Mouse (Mus musculus): Measurements from ENCODE around the gene Eps8l1. TPM values are rescaled to one million over a fixed set of nuclear protein-coding genes. Genes with fewer than 3 reads are reported as not detected.

Gene Eps8l1
- polyA plus RNA-seq, 1 experiment, result 0.10 TPM

DNA sequence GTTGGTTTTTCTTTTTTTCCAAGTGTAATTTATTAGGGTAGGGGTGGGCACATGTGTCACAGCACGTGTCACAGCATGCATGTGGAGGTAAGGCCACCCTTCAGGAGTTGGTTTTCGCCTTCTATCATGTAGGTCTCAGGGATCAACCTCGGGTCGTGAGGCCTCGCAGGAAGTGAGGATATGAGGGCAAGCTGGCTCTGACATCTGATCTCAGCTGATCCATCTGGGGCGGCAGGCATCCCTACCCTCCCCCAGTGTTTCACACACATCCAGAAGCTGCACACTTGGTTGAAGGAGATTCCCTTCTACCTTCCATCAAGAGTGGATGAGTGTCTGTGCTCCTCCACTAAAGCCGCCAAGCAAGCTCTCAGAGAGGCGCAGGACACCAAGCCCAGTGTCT is 28.4 kb upstream of the Eps8l1 start:
- Histone ChIP-seq H3K27ac (ENCODE audit: control insufficient read depth, insufficient read depth, low read depth, low read length) (no peak overlapping the region), H3K4me3 (ENCODE audit: control insufficient read depth, low read depth, low read length) (no peak overlapping the region), H3K4me1 (ENCODE audit: control insufficient read depth, insufficient read depth, low read length) (no peaks in the 10 kb centered on the region), H3K27me3 (ENCODE audit: control insufficient read depth, insufficient read depth, low read length) (no peaks in the 10 kb centered on the region), H3K36me3 (ENCODE audit: control insufficient read depth, insufficient read depth, low read length) (no peaks in the 10 kb centered on the region)
- TF ChIP-seq POLR2A (IDR thresholded peaks at IDR 0.05; ENCODE audit: control insufficient read depth, low read depth, low read length) (no peak), CTCF (IDR thresholded peaks at IDR 0.05; ENCODE audit: control insufficient read depth, insufficient read depth, insufficient replicate concordance, low read depth, low read length) (no peak)

DNA sequence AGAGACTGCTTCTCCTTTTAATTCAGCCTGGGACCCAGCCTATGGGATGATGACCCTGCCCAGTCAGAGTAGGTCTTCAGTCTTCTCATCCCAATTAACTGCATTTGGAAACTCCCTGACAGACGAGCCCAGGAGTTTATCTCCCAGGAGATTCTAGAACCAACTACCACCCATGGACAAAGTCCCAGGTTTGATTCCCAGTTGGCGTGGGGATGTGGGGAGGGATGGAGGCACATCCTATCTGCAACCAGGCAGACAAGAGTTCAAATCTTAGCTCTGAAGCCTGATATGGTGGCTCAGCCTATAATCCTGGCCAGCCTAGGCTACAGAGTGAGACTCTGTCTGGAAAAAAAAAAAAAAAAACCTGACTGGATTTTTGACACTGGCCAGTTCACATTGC is 22.8 kb upstream of the Eps8l1 start:
- H3K4me1 ChIP-seq (ENCODE audit: control insufficient read depth, insufficient read depth, low read length), result no peaks in the 10 kb centered on the region
- H3K27ac ChIP-seq (ENCODE audit: control insufficient read depth, insufficient read depth, low read depth, low read length), result no peak overlapping the region
- H3K27me3 ChIP-seq (ENCODE audit: control insufficient read depth, insufficient read depth, low read length), result no peaks in the 10 kb centered on the region
- TF ChIP-seq POLR2A (IDR thresholded peaks at IDR 0.05; ENCODE audit: control insufficient read depth, low read depth, low read length) (no peak), CTCF (IDR thresholded peaks at IDR 0.05; ENCODE audit: control insufficient read depth, insufficient read depth, insufficient replicate concordance, low read depth, low read length) (no peak)
- no peaks in the 10 kb centered on the region for H3K36me3 ChIP-seq (ENCODE audit: control insufficient read depth, insufficient read depth, low read length)
- H3K4me3 ChIP-seq (ENCODE audit: control insufficient read depth, low read depth, low read length), result no peak overlapping the region

GRCm38 (mm10) chr7:4440549-4440948 is 19.9 kb upstream of the Eps8l1 start:
- no peak for TF ChIP-seq POLR2A (IDR thresholded peaks at IDR 0.05; ENCODE audit: control insufficient read depth, low read depth, low read length)
- Histone ChIP-seq H3K36me3 (ENCODE audit: control insufficient read depth, insufficient read depth, low read length) (no peaks in the 10 kb centered on the region), H3K27ac (ENCODE audit: control insufficient read depth, insufficient read depth, low read depth, low read length) (no peak overlapping the region)

DNA sequence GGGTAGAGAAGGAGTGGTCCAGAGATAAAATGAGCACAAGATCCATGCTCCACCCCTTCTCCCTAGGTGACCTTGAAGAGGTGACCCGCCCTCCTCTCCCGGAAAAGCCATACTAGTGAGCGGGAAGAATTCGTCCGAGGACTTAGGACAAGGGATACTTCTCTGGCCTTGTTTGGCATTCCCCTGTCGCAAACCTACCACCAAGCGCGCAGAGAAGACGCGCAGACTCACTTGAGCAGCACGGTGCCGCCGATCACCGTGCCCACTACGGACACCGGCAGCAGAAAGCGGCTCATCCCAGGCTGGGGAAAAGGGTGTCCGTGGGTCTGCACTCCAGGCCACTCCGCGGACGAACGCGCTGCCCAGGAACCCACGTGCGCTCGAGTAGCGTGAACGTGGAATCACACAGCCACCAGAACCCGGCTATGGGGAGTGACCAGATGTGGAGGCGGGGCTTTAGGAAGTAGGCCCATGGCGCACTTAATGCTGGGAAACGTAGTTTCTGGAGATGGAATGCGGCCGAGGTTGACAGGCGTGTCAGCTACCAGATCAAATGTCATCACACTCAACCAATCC is 15.2 kb upstream of the Eps8l1 start, which contains the start of gene Rdh13:
Gene Rdh13 (minus strand): TSS at position 434 of the 576 bp plus-strand sequence.
- Histone ChIP-seq H3K27me3 (ENCODE audit: control insufficient read depth, insufficient read depth, low read length) (no peaks in the 10 kb centered on the region), H3K4me3 (ENCODE audit: control insufficient read depth, low read depth, low read length) (peak within 1 kb of the TSS; percentile 93), H3K4me1 (ENCODE audit: control insufficient read depth, insufficient read depth, low read length) (peaks cover 3% of the 10 kb centered on the region), H3K36me3 (ENCODE audit: control insufficient read depth, insufficient read depth, low read length) (no peaks in the 10 kb centered on the region), H3K27ac (ENCODE audit: control insufficient read depth, insufficient read depth, low read depth, low read length) (peak within 1 kb of the TSS; percentile 81)
- no peak for TF ChIP-seq CTCF (IDR thresholded peaks at IDR 0.05; ENCODE audit: control insufficient read depth, insufficient read depth, insufficient replicate concordance, low read depth, low read length)
- no peak; the same call in 1 of the 2 replicates for TF ChIP-seq POLR2A (IDR thresholded peaks at IDR 0.05; ENCODE audit: control insufficient read depth, low read depth, low read length)

More at GRCm38 (mm10) chr7:4440549-4440948, 19.9 kb upstream of the Eps8l1 start:
- Histone ChIP-seq H3K4me3 (ENCODE audit: control insufficient read depth, low read depth, low read length) (no peak overlapping the region), H3K4me1 (ENCODE audit: control insufficient read depth, insufficient read depth, low read length) (peaks cover 3% of the 10 kb centered on the region; the same call in 1 of the 2 replicates), H3K27me3 (ENCODE audit: control insufficient read depth, insufficient read depth, low read length) (no peaks in the 10 kb centered on the region)

DNA sequence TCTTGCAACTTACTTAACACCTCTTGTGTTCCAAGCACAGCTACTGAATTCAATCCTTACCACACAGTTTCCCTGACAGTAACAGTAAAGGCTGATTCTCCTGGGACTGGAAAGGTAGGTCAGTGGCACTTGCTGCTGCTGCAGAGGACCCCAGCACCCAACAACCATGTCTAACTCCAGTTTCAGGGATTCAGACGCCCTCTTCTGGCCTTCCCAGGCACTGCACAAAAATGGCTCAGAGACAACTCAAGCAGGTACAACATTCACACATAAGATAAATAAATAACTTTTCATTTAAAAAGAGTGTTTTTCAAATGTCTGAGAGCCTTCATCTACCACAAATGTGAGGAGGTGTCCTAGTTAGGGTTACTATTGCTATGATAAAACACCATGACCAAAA is 13.3 kb upstream of the Eps8l1 start:
- Histone ChIP-seq H3K36me3 (ENCODE audit: control insufficient read depth, insufficient read depth, low read length) (no peaks in the 10 kb centered on the region), H3K4me1 (ENCODE audit: control insufficient read depth, insufficient read depth, low read length) (peaks cover 3% of the 10 kb centered on the region), H3K27ac (ENCODE audit: control insufficient read depth, insufficient read depth, low read depth, low read length) (no peak overlapping the region), H3K4me3 (ENCODE audit: control insufficient read depth, low read depth, low read length) (no peak overlapping the region), H3K27me3 (ENCODE audit: control insufficient read depth, insufficient read depth, low read length) (no peaks in the 10 kb centered on the region)
- TF ChIP-seq POLR2A (IDR thresholded peaks at IDR 0.05; ENCODE audit: control insufficient read depth, low read depth, low read length), result no peak
- TF ChIP-seq CTCF (IDR thresholded peaks at IDR 0.05; ENCODE audit: control insufficient read depth, insufficient read depth, insufficient replicate concordance, low read depth, low read length), result no peak; the same call in 1 of the 2 replicates

GRCm38 (mm10) chr7:4448439-4448838 is 12.0 kb upstream of the Eps8l1 start:
- Histone ChIP-seq H3K4me3 (ENCODE audit: control insufficient read depth, low read depth, low read length) (no peak overlapping the region), H3K27ac (ENCODE audit: control insufficient read depth, insufficient read depth, low read depth, low read length) (no peak overlapping the region), H3K36me3 (ENCODE audit: control insufficient read depth, insufficient read depth, low read length) (no peaks in the 10 kb centered on the region), H3K4me1 (ENCODE audit: control insufficient read depth, insufficient read depth, low read length) (peaks cover 3% of the 10 kb centered on the region), H3K27me3 (ENCODE audit: control insufficient read depth, insufficient read depth, low read length) (no peaks in the 10 kb centered on the region)
- TF ChIP-seq CTCF (IDR thresholded peaks at IDR 0.05; ENCODE audit: control insufficient read depth, insufficient read depth, insufficient replicate concordance, low read depth, low read length) (no peak), POLR2A (IDR thresholded peaks at IDR 0.05; ENCODE audit: control insufficient read depth, low read depth, low read length) (no peak)

DNA sequence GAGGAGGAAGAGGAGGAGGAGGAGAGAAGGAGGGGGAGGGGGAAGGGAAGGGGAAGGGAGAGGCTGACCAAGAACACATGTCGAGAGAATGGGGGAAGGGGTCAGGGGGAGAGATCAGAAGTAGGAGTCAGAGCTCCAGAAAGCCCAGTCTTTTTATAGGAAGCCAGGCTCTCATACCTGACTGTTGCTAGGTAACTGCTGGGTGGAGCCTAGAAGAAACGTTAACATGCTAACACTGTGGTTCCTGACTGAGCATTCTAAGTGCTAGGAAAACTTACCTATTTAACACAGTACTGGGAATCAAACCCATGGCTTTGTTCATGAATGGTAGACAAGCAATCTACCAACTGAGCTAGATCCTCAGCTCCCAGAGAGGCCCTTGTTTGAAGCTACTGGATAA is 11.3 kb upstream of the Eps8l1 start:
- TF ChIP-seq POLR2A (IDR thresholded peaks at IDR 0.05; ENCODE audit: control insufficient read depth, low read depth, low read length) (no peak), CTCF (IDR thresholded peaks at IDR 0.05; ENCODE audit: control insufficient read depth, insufficient read depth, insufficient replicate concordance, low read depth, low read length) (no peak)
- Histone ChIP-seq H3K27ac (ENCODE audit: control insufficient read depth, insufficient read depth, low read depth, low read length) (no peak overlapping the region), H3K36me3 (ENCODE audit: control insufficient read depth, insufficient read depth, low read length) (no peaks in the 10 kb centered on the region), H3K27me3 (ENCODE audit: control insufficient read depth, insufficient read depth, low read length) (no peaks in the 10 kb centered on the region), H3K4me3 (ENCODE audit: control insufficient read depth, low read depth, low read length) (no peak overlapping the region), H3K4me1 (ENCODE audit: control insufficient read depth, insufficient read depth, low read length) (peaks cover 3% of the 10 kb centered on the region)
